Mouse (Mus musculus): ENCODE data around the gene Milr1. TPM values are rescaled to one million over a fixed set of nuclear protein-coding genes. Genes with fewer than 3 reads are reported as not detected.

The Milr1 gene
- polyA plus RNA-seq, 2 experiments: 1.9 to 2.1 TPM

GRCm38 (mm10) chr11:106762139-106762799, 11.2 kb downstream of the Milr1 start:
- no peak for TF ChIP-seq POLR2A (IDR thresholded peaks at IDR 0.05; ENCODE audit: borderline replicate concordance, extremely low read depth, insufficient read depth, insufficient read length)
- H3K27me3 ChIP-seq (ENCODE audit: control insufficient read depth, insufficient read depth, low read length): no peaks in the 10 kb centered on the region
- ATAC-seq (ENCODE audit: low FRiP score, low read depth) (peak; percentile 84), DNase-seq (ENCODE audit: low spot score) (peak; percentile 68)
- H3K4me2 ChIP-seq (replicated peaks; ENCODE audit: low read depth, low read length, severe bottlenecking): no peak overlapping the region
- H3K4me3 ChIP-seq (replicated peaks; ENCODE audit: low read length): no peak overlapping the region
- no peaks in the 10 kb centered on the region for H3K9me3 ChIP-seq (ENCODE audit: control insufficient read depth, low read length)
- peaks cover 4% of the 10 kb centered on the region; the same call in 1 of the 2 replicates for H3K4me1 ChIP-seq (ENCODE audit: control insufficient read depth, insufficient read depth, low read length)
- no peak overlapping the region for H3K9ac ChIP-seq (ENCODE audit: low read depth, low read length, severe bottlenecking)
- 29% methylated on average over 5 of the region's 5 CpGs for WGBS
- peaks cover 25% of the 10 kb centered on the region for H3K36me3 ChIP-seq (ENCODE audit: control insufficient read depth, insufficient read depth, low read length)
- peak overlapping the region; percentile 38; the same call in 1 of the 2 replicates for H3K27ac ChIP-seq (replicated peaks; ENCODE audit: low read depth, low read length)

GRCm38 (mm10) chr11:106762800-106763185, 11.8 kb downstream of the Milr1 start:
- 74% methylated on average over 9 of the region's 9 CpGs for WGBS
- peaks cover 3% of the 10 kb centered on the region; the same call in 1 of the 2 replicates for H3K9me3 ChIP-seq (ENCODE audit: control insufficient read depth, low read length)
- H3K27me3 ChIP-seq (ENCODE audit: control insufficient read depth, insufficient read depth, low read length): no peaks in the 10 kb centered on the region
- no peak overlapping the region for H3K4me2 ChIP-seq (replicated peaks; ENCODE audit: low read depth, low read length, severe bottlenecking)
- H3K27ac ChIP-seq (replicated peaks; ENCODE audit: low read depth, low read length): peak overlapping the region; percentile 38; the same call in 1 of the 2 replicates
- no peak overlapping the region for H3K4me3 ChIP-seq (replicated peaks; ENCODE audit: low read length)
- no peak for TF ChIP-seq POLR2A (IDR thresholded peaks at IDR 0.05; ENCODE audit: borderline replicate concordance, extremely low read depth, insufficient read depth, insufficient read length)
- 0 out of 2 replicates have a peak, but pooled peaks have one; percentile 13 for ATAC-seq (ENCODE audit: low FRiP score, low read depth)
- H3K4me1 ChIP-seq (ENCODE audit: control insufficient read depth, insufficient read depth, low read length): peaks cover 4% of the 10 kb centered on the region; the same call in 1 of the 2 replicates
- no peak for DNase-seq (ENCODE audit: low spot score)
- peaks cover 30% of the 10 kb centered on the region for H3K36me3 ChIP-seq (ENCODE audit: control insufficient read depth, insufficient read depth, low read length)
- no peak overlapping the region for H3K9ac ChIP-seq (ENCODE audit: low read depth, low read length, severe bottlenecking)

- ATAC-seq (ENCODE audit: low FRiP score, low read depth): no peak
- no peaks in the 10 kb centered on the region for H3K27me3 ChIP-seq (ENCODE audit: control insufficient read depth, insufficient read depth, low read length)
Measured at GRCm38 (mm10) chr11:106766611-106767162, 15.7 kb downstream of the Milr1 start.

GRCm38 (mm10) chr11:106767516-106767915, 16.5 kb downstream of the Milr1 start:
- 96% methylated on average over 4 of the region's 4 CpGs for WGBS
- Histone ChIP-seq H3K4me1 (ENCODE audit: control insufficient read depth, insufficient read depth, low read length) (peaks cover 4% of the 10 kb centered on the region; the same call in 1 of the 2 replicates), H3K36me3 (ENCODE audit: control insufficient read depth, insufficient read depth, low read length) (peaks cover 65% of the 10 kb centered on the region), H3K4me2 (replicated peaks; ENCODE audit: low read depth, low read length, severe bottlenecking) (no peak overlapping the region), H3K4me3 (replicated peaks; ENCODE audit: low read length) (no peak overlapping the region), H3K27ac (replicated peaks; ENCODE audit: low read depth, low read length) (no peak overlapping the region), H3K9me3 (ENCODE audit: control insufficient read depth, low read length) (peaks cover 9% of the 10 kb centered on the region; the same call in 1 of the 2 replicates), H3K9ac (ENCODE audit: low read depth, low read length, severe bottlenecking) (no peak overlapping the region), H3K27me3 (ENCODE audit: control insufficient read depth, insufficient read depth, low read length) (no peaks in the 10 kb centered on the region)
- ATAC-seq (ENCODE audit: low FRiP score, low read depth) (no peak), DNase-seq (ENCODE audit: low spot score) (no peak)
- TF ChIP-seq POLR2A (IDR thresholded peaks at IDR 0.05; ENCODE audit: borderline replicate concordance, extremely low read depth, insufficient read depth, insufficient read length): no peak

More at GRCm38 (mm10) chr11:106766611-106767162, 15.7 kb downstream of the Milr1 start:
- peaks cover 4% of the 10 kb centered on the region; the same call in 1 of the 2 replicates for H3K4me1 ChIP-seq (ENCODE audit: control insufficient read depth, insufficient read depth, low read length)
- DNase-seq (ENCODE audit: low spot score): no peak
- no peak overlapping the region for H3K4me2 ChIP-seq (replicated peaks; ENCODE audit: low read depth, low read length, severe bottlenecking)
- TF ChIP-seq POLR2A (IDR thresholded peaks at IDR 0.05; ENCODE audit: borderline replicate concordance, extremely low read depth, insufficient read depth, insufficient read length): no peak
- H3K9ac ChIP-seq (ENCODE audit: low read depth, low read length, severe bottlenecking): no peak overlapping the region
- H3K27ac ChIP-seq (replicated peaks; ENCODE audit: low read depth, low read length): no peak overlapping the region
- no peak overlapping the region for H3K4me3 ChIP-seq (replicated peaks; ENCODE audit: low read length)
- peaks cover 61% of the 10 kb centered on the region for H3K36me3 ChIP-seq (ENCODE audit: control insufficient read depth, insufficient read depth, low read length)
- peaks cover 9% of the 10 kb centered on the region; the same call in 1 of the 2 replicates for H3K9me3 ChIP-seq (ENCODE audit: control insufficient read depth, low read length)
- 95% methylated on average over 4 of the region's 4 CpGs for WGBS

GRCm38 (mm10) chr11:106770195-106770974, 19.4 kb downstream of the Milr1 start:
- ATAC-seq (ENCODE audit: low FRiP score, low read depth) (no peak), DNase-seq (ENCODE audit: low spot score) (no peak)
- no peak for TF ChIP-seq POLR2A (IDR thresholded peaks at IDR 0.05; ENCODE audit: borderline replicate concordance, extremely low read depth, insufficient read depth, insufficient read length)
- Histone ChIP-seq H3K4me3 (replicated peaks; ENCODE audit: low read length) (no peak overlapping the region), H3K36me3 (ENCODE audit: control insufficient read depth, insufficient read depth, low read length) (peaks cover 87% of the 10 kb centered on the region), H3K27me3 (ENCODE audit: control insufficient read depth, insufficient read depth, low read length) (no peaks in the 10 kb centered on the region), H3K4me2 (replicated peaks; ENCODE audit: low read depth, low read length, severe bottlenecking) (no peak overlapping the region), H3K9ac (ENCODE audit: low read depth, low read length, severe bottlenecking) (no peak overlapping the region), H3K4me1 (ENCODE audit: control insufficient read depth, insufficient read depth, low read length) (no peaks in the 10 kb centered on the region), H3K27ac (replicated peaks; ENCODE audit: low read depth, low read length) (no peak overlapping the region), H3K9me3 (ENCODE audit: control insufficient read depth, low read length) (peaks cover 9% of the 10 kb centered on the region; the same call in 1 of the 2 replicates)
- 95% methylated on average over 9 of the region's 9 CpGs for WGBS
